Mouse (Mus musculus): ENCODE data around the gene Psrc1.

DNA sequence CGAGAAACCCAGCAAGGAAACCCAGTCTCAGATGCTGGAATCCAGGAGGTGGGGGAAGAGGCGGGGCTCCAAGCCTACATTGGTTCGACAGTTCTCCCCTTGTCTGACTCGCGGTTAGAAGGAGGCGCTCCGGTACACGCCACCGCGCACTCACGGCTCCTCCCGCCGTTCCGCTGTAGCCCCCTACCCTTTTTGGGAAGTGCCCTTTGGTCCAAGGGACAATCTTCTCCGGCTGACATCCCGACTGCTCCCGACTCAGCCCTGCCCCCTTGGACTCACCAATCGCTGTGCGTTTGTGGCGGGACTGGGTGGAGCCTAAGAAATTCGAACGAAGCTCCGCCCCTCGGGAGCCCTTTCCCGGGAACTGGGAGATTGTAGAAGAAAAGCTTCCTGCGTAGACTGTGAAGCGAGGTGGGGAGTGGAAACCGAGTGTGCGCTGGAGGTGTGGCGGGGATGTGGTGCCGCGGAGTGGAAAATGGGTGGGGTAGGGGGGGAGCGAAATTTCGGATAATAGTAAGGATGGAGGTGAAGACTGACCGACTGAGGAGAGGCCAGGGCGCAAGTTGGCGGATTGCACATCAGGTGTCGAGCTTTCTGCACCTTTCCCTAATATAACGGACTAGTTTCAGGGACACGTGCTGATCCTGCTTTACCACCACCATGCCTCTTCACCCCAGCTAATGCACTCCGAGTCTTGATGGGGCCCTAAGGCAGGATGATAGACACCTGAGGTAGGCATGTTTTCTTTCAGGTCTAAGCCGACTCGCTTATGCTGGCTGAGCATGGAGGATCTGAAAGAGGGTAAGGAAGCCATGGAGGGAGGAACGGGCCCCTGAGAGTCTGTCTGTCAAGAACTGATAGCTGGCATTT is at the start of gene Psrc1:
- TF ChIP-seq GATA1 (IDR thresholded peaks at IDR 0.05; ENCODE audit: low read length) (no peak), TAL1 (IDR thresholded peaks at IDR 0.05; ENCODE audit: low read length) (no peak)

All from erythroblast, embryonic 14.5 days (primary cell).